In the genomic region with DNA sequence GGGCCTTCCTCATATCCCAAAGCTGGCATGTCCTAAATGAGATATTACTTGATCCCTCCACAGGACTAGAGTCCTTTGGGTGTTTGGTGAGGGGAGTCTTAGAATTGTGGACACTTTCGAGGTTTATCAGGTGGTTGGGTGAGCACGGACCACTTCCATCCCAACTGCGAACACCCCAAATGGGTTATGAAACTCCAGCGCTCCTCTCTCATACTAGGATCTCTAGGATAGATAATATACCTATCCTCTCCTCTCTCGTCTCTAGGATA, we compare ENCODE assay signal across 18 mouse cellular contexts. TPM values are rescaled to one million over a fixed set of nuclear protein-coding genes. Genes with fewer than 3 reads are reported as not detected.
DNase-seq lines count a peak whose midpoint lies in the region; ATAC-seq lines count a peak whose summit lies in the region.
"Had no signal": no experiment of that assay in that cellular context is flagged by ENCODE, and none has a peak within 500 bp of the region (broad histone marks: within the 10 kb centered on the region; RNA-seq: fewer than 3 reads in every experiment).

No protein-coding gene starts in this region.

- no peak overlapping the region for H3K4me2 ChIP-seq in limb, embryonic 11.5 days (ENCODE audit: low read depth, severe bottlenecking)
- peak overlapping the region; percentile 90 for H3K4me2 ChIP-seq in midbrain, embryonic 11.5 days
- H3K4me2 ChIP-seq in neural tube, embryonic 14.5 days (ENCODE audit: low read depth, low read length), result peak overlapping the region; percentile 51

- no peak overlapping the region for H3K27ac ChIP-seq in limb, embryonic 11.5 days (replicated peaks; ENCODE audit: low read depth, low read length)
- no peak overlapping the region for H3K27ac ChIP-seq in limb, embryonic 10.5 days
- peak overlapping the region; percentile 94 for H3K27ac ChIP-seq in hindbrain, embryonic 10.5 days
- H3K27ac ChIP-seq in midbrain, embryonic 11.5 days (ENCODE audit: low read depth, low read length), result peak overlapping the region; percentile 99
- no peak overlapping the region for H3K27ac ChIP-seq in neural tube, embryonic 14.5 days (ENCODE audit: low read depth, low read length)
- H3K27ac ChIP-seq: heart, embryonic 15.5 days; limb, embryonic 15.5 days had no signal

- 4% methylated on average over 5 of the region's 5 CpGs for WGBS in limb, embryonic 11.5 days
- WGBS in limb, embryonic 10.5 days, result 8% methylated on average over 5 of the region's 5 CpGs
- 2% methylated on average over 5 of the region's 5 CpGs for WGBS in hindbrain, embryonic 10.5 days
- under 1% methylated on average over 5 of the region's 5 CpGs for WGBS in midbrain, embryonic 11.5 days
- 3% methylated on average over 5 of the region's 5 CpGs for WGBS in neural tube, embryonic 14.5 days

- H3K27me3 ChIP-seq in limb, embryonic 11.5 days (ENCODE audit: control insufficient read depth, insufficient read depth, low read length), result peaks cover 78% of the 10 kb centered on the region
- peaks cover 99% of the 10 kb centered on the region for H3K27me3 ChIP-seq in limb, embryonic 10.5 days (ENCODE audit: low read depth, poor library complexity, severe bottlenecking)
- peaks cover 85% of the 10 kb centered on the region for H3K27me3 ChIP-seq in hindbrain, embryonic 10.5 days (ENCODE audit: insufficient read depth, poor library complexity, severe bottlenecking)
- peaks cover 9% of the 10 kb centered on the region; the same call in 1 of the 2 replicates for H3K27me3 ChIP-seq in midbrain, embryonic 11.5 days (ENCODE audit: control insufficient read depth, insufficient read depth, low read length)
- peaks cover 13% of the 10 kb centered on the region for H3K27me3 ChIP-seq in neural tube, embryonic 14.5 days (ENCODE audit: control insufficient read depth, insufficient read depth, low read length)

- no peak for ATAC-seq in limb, embryonic 11.5 days (ENCODE audit: insufficient number of reproducible peaks, low FRiP score, low TSS enrichment, low read depth)
- no peak for ATAC-seq in midbrain, embryonic 11.5 days (ENCODE audit: low FRiP score)
- ATAC-seq in neural tube, embryonic 14.5 days (ENCODE audit: low read depth), result no peak
- ATAC-seq: inflammation-experienced regulatory T-cells, adult 6 months; lung, postnatal 0 days had no signal

- H3K9ac ChIP-seq in limb, embryonic 11.5 days (ENCODE audit: low read length), result no peak overlapping the region
- H3K9ac ChIP-seq in midbrain, embryonic 11.5 days (ENCODE audit: low read length), result peak overlapping the region; percentile 94
- peak overlapping the region; percentile 59 for H3K9ac ChIP-seq in neural tube, embryonic 14.5 days (replicated peaks; ENCODE audit: low read depth, low read length)
- H3K9ac ChIP-seq: heart, embryonic 15.5 days; limb, embryonic 15.5 days had no signal

- H3K9me3 ChIP-seq in limb, embryonic 11.5 days (ENCODE audit: control insufficient read depth, low read length), result no peaks in the 10 kb centered on the region
- H3K9me3 ChIP-seq in limb, embryonic 10.5 days (replicated peaks), result no peaks in the 10 kb centered on the region
- H3K9me3 ChIP-seq in hindbrain, embryonic 10.5 days, result no peaks in the 10 kb centered on the region
- no peaks in the 10 kb centered on the region for H3K9me3 ChIP-seq in midbrain, embryonic 11.5 days (ENCODE audit: control insufficient read depth, low read length)
- no peaks in the 10 kb centered on the region for H3K9me3 ChIP-seq in neural tube, embryonic 14.5 days (ENCODE audit: control insufficient read depth, low read length)
- H3K9me3 ChIP-seq: G1E; heart, embryonic 15.5 days; limb, embryonic 15.5 days had no signal

- peak; percentile 52 for DNase-seq in limb, embryonic 11.5 days (ENCODE audit: low spot score)
- no peak for DNase-seq in limb, embryonic 10.5 days (ENCODE audit: low spot score)
- peak; percentile 23 for DNase-seq in hindbrain, embryonic 10.5 days (ENCODE audit: low spot score)
- no peak for DNase-seq in midbrain, embryonic 11.5 days (ENCODE audit: low spot score, missing footprints)
- DNase-seq in urinary bladder, adult 18-20 months (ENCODE audit: low spot score in 2 of 2), result no peak
- DNase-seq in urinary bladder, adult 2 months (ENCODE audit: low spot score), result no peak
- DNase-seq in right cerebral cortex, adult 2 months (ENCODE audit: low spot score in 2 of 2), result no peak
- DNase-seq: cerebellum, adult 11 months; gastrocnemius, postnatal 14 days; kidney, postnatal 10 days; layer of hippocampus, postnatal 36 days; thymus, adult 2 months had no signal

- H3K4me3 ChIP-seq in limb, embryonic 11.5 days (ENCODE audit: low read depth, low read length), result no peak overlapping the region
- no peak overlapping the region for H3K4me3 ChIP-seq in limb, embryonic 10.5 days
- peak overlapping the region; percentile 77 for H3K4me3 ChIP-seq in hindbrain, embryonic 10.5 days
- H3K4me3 ChIP-seq in midbrain, embryonic 11.5 days (ENCODE audit: low read depth, low read length), result peak overlapping the region; percentile 79
- H3K4me3 ChIP-seq in neural tube, embryonic 14.5 days (ENCODE audit: low read depth, low read length), result peak overlapping the region; percentile 38

- peaks cover 24% of the 10 kb centered on the region for H3K4me1 ChIP-seq in limb, embryonic 11.5 days (ENCODE audit: control insufficient read depth, insufficient read depth, low read length)
- H3K4me1 ChIP-seq in limb, embryonic 10.5 days, result peaks cover 51% of the 10 kb centered on the region
- peaks cover 77% of the 10 kb centered on the region for H3K4me1 ChIP-seq in hindbrain, embryonic 10.5 days (replicated peaks)
- peaks cover 41% of the 10 kb centered on the region for H3K4me1 ChIP-seq in midbrain, embryonic 11.5 days (ENCODE audit: control insufficient read depth, insufficient read depth, low read length)
- peaks cover 28% of the 10 kb centered on the region; the same call in 1 of the 2 replicates for H3K4me1 ChIP-seq in neural tube, embryonic 14.5 days (ENCODE audit: control insufficient read depth, insufficient read depth, low read length)

- H3K36me3 ChIP-seq in limb, embryonic 11.5 days (ENCODE audit: control insufficient read depth, insufficient read depth, low read length), result no peaks in the 10 kb centered on the region
- H3K36me3 ChIP-seq in limb, embryonic 10.5 days, result no peaks in the 10 kb centered on the region
- peaks cover 25% of the 10 kb centered on the region for H3K36me3 ChIP-seq in hindbrain, embryonic 10.5 days
- no peaks in the 10 kb centered on the region for H3K36me3 ChIP-seq in midbrain, embryonic 11.5 days (ENCODE audit: control insufficient read depth, insufficient read depth, low read length)
- H3K36me3 ChIP-seq in neural tube, embryonic 14.5 days (ENCODE audit: control insufficient read depth, insufficient read depth, low read length), result no peaks in the 10 kb centered on the region
- H3K36me3 ChIP-seq: G1E; heart, embryonic 15.5 days; limb, embryonic 15.5 days had no signal

RNA-seq across cellular contexts. Expression of gene Rfx4, which starts 2.3 kb away (rescaled TPM):
- polyA plus RNA-seq in limb, embryonic 11.5 days (2014; fragmentation: Nextera tagmentation; extraction: Ambion mirVana), result 0.40 and 1.3 TPM in 2 replicates
- polyA plus RNA-seq in limb, embryonic 10.5 days (2016; fragmentation: Nextera tagmentation; extraction: Ambion mirVana), result 0.06 TPM in 1 of 2 replicates, not detected in the other
- 49.2 and 66.6 TPM in 2 replicates for polyA plus RNA-seq in hindbrain, embryonic 10.5 days (2016; fragmentation: Nextera tagmentation; extraction: Ambion mirVana)
- polyA plus RNA-seq in midbrain, embryonic 11.5 days (2014; fragmentation: Nextera tagmentation; extraction: Ambion mirVana), result 64.7 and 68.0 TPM in 2 replicates
- polyA plus RNA-seq in neural tube, embryonic 14.5 days (2014; fragmentation: Nextera tagmentation; extraction: Ambion mirVana), result 23.2 and 24.5 TPM in 2 replicates
- 0.06 TPM in 1 of 2 replicates, not detected in the other for polyA plus RNA-seq in urinary bladder, adult 2 months (2012; rRNA removed)
- polyA plus RNA-seq: G1E; heart, embryonic 15.5 days; lung, postnatal 0 days had no signal

Comparison
In these comparisons a context has a peak if more than half of its experiments do, and no peak if none do; other contexts are left out.
1. DNase-seq: peak in limb, embryonic 11.5 days (single experiment) and hindbrain, embryonic 10.5 days (single experiment); none in limb, embryonic 10.5 days (single experiment), midbrain, embryonic 11.5 days (single experiment), urinary bladder, adult 18-20 months (0 of 2), urinary bladder, adult 2 months (single experiment) and right cerebral cortex, adult 2 months (0 of 2).
2. H3K27ac ChIP-seq: peak in hindbrain, embryonic 10.5 days (single experiment) and midbrain, embryonic 11.5 days (single experiment); none in limb, embryonic 11.5 days (single experiment), limb, embryonic 10.5 days (single experiment) and neural tube, embryonic 14.5 days (single experiment).
3. H3K4me3 ChIP-seq: peak in hindbrain, embryonic 10.5 days (single experiment), midbrain, embryonic 11.5 days (single experiment) and neural tube, embryonic 14.5 days (single experiment); none in limb, embryonic 11.5 days (single experiment) and limb, embryonic 10.5 days (single experiment).
4. RNA of gene Rfx4, which starts 2.3 kb away (polyA plus RNA-seq): 64.7 to 68.0 TPM in midbrain, embryonic 11.5 days, 49.2 to 66.6 TPM in hindbrain, embryonic 10.5 days and 23.2 to 24.5 TPM in neural tube, embryonic 14.5 days; 0.40 to 1.3 TPM in limb, embryonic 11.5 days, 0.06 TPM in urinary bladder, adult 2 months and 0.06 TPM in limb, embryonic 10.5 days; every median in the first group is over 10 times any median in the second.